Mouse (Mus musculus) frontal cortex, adult 2 months (tissue): ENCODE results near the gene Lgals3bp. TPM values are rescaled to one million over a fixed set of nuclear protein-coding genes. Genes with fewer than 3 reads are reported as not detected.

Experiments
- DNase-seq, 2 experiments: peaks; one replicate each; pipeline ENCODE4 v3.0.0; 2022; ENCODE audit warnings: low spot score in 1 of 2; ENCODE audit errors: extremely low spot score in 1 of 2
- polyA plus RNA-seq: library from polyadenylated mRNA; depleted of rRNA; stranded (reverse); fragments of >200 nt; gene quantifications from 2 replicates; pipeline ENCODE4 v1.2.3, GENCODE M21; 2012; rRNA removed

The Lgals3bp gene
- 38.5 and 52.4 TPM in 2 replicates for polyA plus RNA-seq

- peak; percentile 43 to 73 for DNase-seq
Measured at GRCm38 (mm10) chr11:118401760-118402280, at the start of gene Lgals3bp. Gene Lgals3bp, minus strand, starts transcription at chr11:118402092.

GRCm38 (mm10) chr11:118451211-118451610 lies 49.3 kb upstream of the Lgals3bp start:
- no peak for DNase-seq

- no peak for DNase-seq
Measured at GRCm38 (mm10) chr11:118448385-118448784, 46.5 kb upstream of the Lgals3bp start.

- DNase-seq = no peak
Measured at GRCm38 (mm10) chr11:118447346-118447745, 45.5 kb upstream of the Lgals3bp start.

- DNase-seq = peak in 1 of 2 experiments; percentile 83
Measured at GRCm38 (mm10) chr11:118445843-118446242, 44.0 kb upstream of the Lgals3bp start.

- DNase-seq = peak in 1 of 2 experiments; percentile 74
Measured at GRCm38 (mm10) chr11:118443201-118443970, 41.5 kb upstream of the Lgals3bp start.

GRCm38 (mm10) chr11:118442691-118443090 lies 40.8 kb upstream of the Lgals3bp start:
- DNase-seq = no peak

GRCm38 (mm10) chr11:118438665-118439414 lies 36.9 kb upstream of the Lgals3bp start:
- DNase-seq = no peak

GRCm38 (mm10) chr11:118436471-118436935 lies 34.6 kb upstream of the Lgals3bp start:
- DNase-seq = peak in 1 of 2 experiments; percentile 17

GRCm38 (mm10) chr11:118434093-118434492 lies 32.2 kb upstream of the Lgals3bp start:
- no peak for DNase-seq

GRCm38 (mm10) chr11:118433398-118433868 lies 31.5 kb upstream of the Lgals3bp start:
- peak in 1 of 2 experiments; percentile 20 for DNase-seq

- DNase-seq = no peak
Measured at GRCm38 (mm10) chr11:118431100-118431948, 29.4 kb upstream of the Lgals3bp start.

GRCm38 (mm10) chr11:118430291-118430885 lies 28.5 kb upstream of the Lgals3bp start:
- no peak for DNase-seq

GRCm38 (mm10) chr11:118428944-118429709 lies 27.2 kb upstream of the Lgals3bp start:
- no peak for DNase-seq

- DNase-seq = peak in 1 of 2 experiments; percentile 10
Measured at GRCm38 (mm10) chr11:118428460-118428868, 26.6 kb upstream of the Lgals3bp start.

GRCm38 (mm10) chr11:118427986-118428385 lies 26.1 kb upstream of the Lgals3bp start, which contains the start of gene C1qtnf1:
Gene C1qtnf1, plus strand, starts transcription at chr11:118428203.
- peak in 1 of 2 experiments; percentile 15 for DNase-seq

- DNase-seq = no peak
Measured at GRCm38 (mm10) chr11:118427266-118427779, 25.4 kb upstream of the Lgals3bp start.

- DNase-seq = no peak
Measured at GRCm38 (mm10) chr11:118426765-118427164, 24.9 kb upstream of the Lgals3bp start.
